Mouse (Mus musculus): ENCODE results near the gene Olfr282.

The Olfr282 gene

DNA sequence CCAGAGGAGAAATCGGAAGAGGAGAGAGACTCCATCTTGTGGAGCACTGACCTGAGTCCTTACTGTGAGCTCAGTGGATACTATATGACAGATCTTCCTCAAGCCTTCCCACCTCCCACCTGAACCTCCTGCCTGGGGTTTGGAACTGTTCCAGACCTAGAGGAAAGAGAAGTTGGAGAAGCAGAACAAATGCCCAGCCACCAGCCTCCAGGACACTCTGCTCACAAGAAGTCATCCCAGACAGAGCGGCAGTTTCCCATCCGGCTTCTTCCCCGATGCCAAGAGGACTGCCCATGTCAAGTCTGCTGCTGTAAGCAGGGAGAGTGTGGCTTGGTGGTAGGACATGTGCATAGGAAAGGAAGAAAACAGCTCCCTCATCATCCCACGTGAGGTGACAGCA lies 45.3 kb downstream of the Olfr282 start:
- no peak for DNase-seq

GRCm38 (mm10) chr15:98479568-98480102 lies 48.6 kb downstream of the Olfr282 start:
- DNase-seq = no peak

DNA sequence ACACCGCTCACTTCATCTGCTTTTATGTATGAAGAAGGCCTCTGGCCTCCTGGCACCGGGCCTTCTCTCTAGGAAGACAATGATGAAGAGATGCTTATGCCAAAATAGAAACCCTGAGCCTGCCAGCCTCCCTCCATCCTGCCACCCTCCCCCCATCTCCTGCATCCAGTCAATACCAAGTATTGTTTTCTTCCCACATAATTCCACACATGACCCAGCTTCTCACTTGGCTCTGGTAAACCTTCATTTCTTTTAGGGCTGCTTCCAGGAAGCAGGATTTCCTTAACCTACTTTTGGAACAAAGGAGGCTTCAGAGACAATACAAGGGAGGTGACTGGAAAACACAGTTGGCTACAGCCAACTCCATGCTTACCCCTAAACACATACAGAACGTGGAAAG lies 51.7 kb downstream of the Olfr282 start, which contains the start of gene Lalba:
Gene Lalba (minus strand): TSS at position 21 of the 400 bp plus-strand sequence.
- DNase-seq = no peak

DNA sequence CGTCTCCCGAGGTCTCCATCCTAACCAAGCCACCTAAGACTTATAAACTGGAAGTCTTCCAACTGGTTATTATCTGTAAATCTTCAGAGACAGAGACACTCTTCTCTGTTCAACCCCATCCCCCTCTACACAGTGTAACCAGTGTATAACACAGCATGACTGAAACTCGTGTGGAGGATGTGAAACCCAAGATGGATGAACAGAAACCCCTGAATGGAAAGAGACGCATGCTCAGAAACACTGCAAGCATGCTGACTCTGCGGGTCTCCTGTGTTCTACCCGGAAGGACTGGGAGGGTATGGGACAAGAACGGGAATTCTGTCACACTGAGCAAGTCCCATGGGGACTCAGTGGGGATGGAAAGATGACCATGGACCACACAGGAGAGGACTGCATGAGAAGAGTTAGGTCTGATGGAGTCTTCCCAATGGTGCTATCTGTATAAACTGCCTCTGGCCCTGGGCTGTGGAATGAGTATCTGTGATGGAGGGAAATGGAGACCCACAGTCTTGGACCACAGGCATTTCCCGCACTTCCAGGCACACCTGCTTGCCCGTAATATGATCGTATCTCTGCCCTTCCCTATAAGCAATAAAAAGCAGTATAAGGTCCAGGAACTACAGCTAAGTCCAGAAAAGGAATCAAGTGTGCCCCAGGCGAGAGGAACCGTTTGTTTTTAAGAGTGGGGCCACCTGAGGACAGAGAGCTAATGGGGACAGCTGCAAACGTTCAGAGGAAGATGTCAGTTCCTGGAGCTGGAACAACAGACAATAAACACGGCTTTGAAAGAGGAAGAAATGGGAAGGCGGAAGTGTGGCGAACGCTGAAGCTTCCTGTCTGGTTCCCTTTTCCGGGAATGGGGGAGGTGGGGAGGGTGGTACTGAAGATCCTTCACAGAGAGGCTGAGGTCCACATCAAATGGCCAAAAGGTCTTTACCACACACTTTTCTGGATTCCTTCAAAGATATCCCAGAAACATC lies 53.2 kb downstream of the Olfr282 start:
- no peak for DNase-seq

DNA sequence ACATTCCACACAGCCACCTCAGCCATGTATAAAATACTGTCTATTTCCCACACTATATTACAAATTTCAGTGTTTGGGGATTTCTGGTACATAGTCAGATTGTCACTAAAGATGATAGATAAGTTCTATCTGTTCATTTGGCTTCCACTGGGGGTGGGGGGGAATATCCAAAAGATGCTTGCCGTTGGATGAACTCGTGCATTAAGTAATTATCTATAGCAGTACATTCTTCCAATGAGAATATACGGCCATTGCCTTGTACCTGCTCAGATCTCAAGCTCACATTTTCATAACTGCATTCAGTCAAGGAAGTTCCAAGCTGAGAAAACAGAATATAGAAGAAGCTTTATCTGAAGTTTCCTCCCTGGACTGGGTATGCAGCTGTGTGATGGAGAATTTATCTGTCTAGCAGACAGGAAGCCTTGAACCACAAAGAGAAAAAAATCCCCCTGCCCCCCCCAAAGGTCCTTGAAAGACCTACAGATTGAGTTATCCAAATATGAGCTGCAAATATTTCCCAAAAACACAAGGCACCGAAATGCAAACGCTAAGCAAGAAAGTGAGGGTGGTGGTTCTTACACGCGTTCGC lies 55.5 kb downstream of the Olfr282 start:
- DNase-seq = no peak

Measured in right cerebral cortex, postnatal 25 days (tissue).